Mouse (Mus musculus): ENCODE data around the gene 1700013G24Rik. TPM values are rescaled to one million over a fixed set of nuclear protein-coding genes. Genes with fewer than 3 reads are reported as not detected.

The 1700013G24Rik gene
- polyA plus RNA-seq, 1 experiment from 2014 or later, result not detected

- no peaks in the 10 kb centered on the region for H3K36me3 ChIP-seq (ENCODE audit: control insufficient read depth, insufficient read depth, low read length)
- peaks cover 17% of the 10 kb centered on the region for H3K4me1 ChIP-seq (ENCODE audit: control insufficient read depth, insufficient read depth, low read length)
- no peak overlapping the region for H3K27ac ChIP-seq (ENCODE audit: low read depth, low read length)
- H3K4me2 ChIP-seq, result no peak overlapping the region
- no peaks in the 10 kb centered on the region for H3K27me3 ChIP-seq (ENCODE audit: control insufficient read depth, insufficient read depth, low read length)
- H3K9ac ChIP-seq (ENCODE audit: low read depth, low read length), result peak overlapping the region; percentile 34; the same call in 1 of the 2 replicates
- WGBS (ENCODE audit: insufficient replicate concordance), result 47% methylated on average over 2 of the region's 2 CpGs
- no peaks in the 10 kb centered on the region for H3K9me3 ChIP-seq (replicated peaks; ENCODE audit: control insufficient read depth, low read length)
- no peak; the same call in 1 of the 2 replicates for ATAC-seq (replicated peaks; ENCODE audit: insufficient number of reproducible peaks, low FRiP score, low TSS enrichment)
- H3K4me3 ChIP-seq (ENCODE audit: low read depth, low read length), result no peak overlapping the region
Measured at GRCm38 (mm10) chr4:137449132-137449531, 4.0 kb upstream of the 1700013G24Rik start.

GRCm38 (mm10) chr4:137449715-137450114 lies 3.4 kb upstream of the 1700013G24Rik start:
- WGBS (ENCODE audit: insufficient replicate concordance), result 62% methylated on average over 10 of the region's 10 CpGs
- no peak for ATAC-seq (replicated peaks; ENCODE audit: insufficient number of reproducible peaks, low FRiP score, low TSS enrichment)
- no peak overlapping the region for H3K9ac ChIP-seq (ENCODE audit: low read depth, low read length)
- H3K4me2 ChIP-seq, result no peak overlapping the region
- H3K27ac ChIP-seq (ENCODE audit: low read depth, low read length), result no peak overlapping the region
- no peak overlapping the region for H3K4me3 ChIP-seq (ENCODE audit: low read depth, low read length)
- no peaks in the 10 kb centered on the region for H3K9me3 ChIP-seq (replicated peaks; ENCODE audit: control insufficient read depth, low read length)
- H3K4me1 ChIP-seq (ENCODE audit: control insufficient read depth, insufficient read depth, low read length), result peaks cover 18% of the 10 kb centered on the region
- H3K36me3 ChIP-seq (ENCODE audit: control insufficient read depth, insufficient read depth, low read length), result no peaks in the 10 kb centered on the region
- no peaks in the 10 kb centered on the region for H3K27me3 ChIP-seq (ENCODE audit: control insufficient read depth, insufficient read depth, low read length)

- H3K4me3 ChIP-seq (ENCODE audit: low read depth, low read length), result no peak overlapping the region
- H3K9ac ChIP-seq (ENCODE audit: low read depth, low read length), result no peak overlapping the region
- no peaks in the 10 kb centered on the region for H3K27me3 ChIP-seq (ENCODE audit: control insufficient read depth, insufficient read depth, low read length)
- 87% methylated on average over 6 of the region's 6 CpGs for WGBS (ENCODE audit: insufficient replicate concordance)
- H3K9me3 ChIP-seq (replicated peaks; ENCODE audit: control insufficient read depth, low read length), result no peaks in the 10 kb centered on the region
- H3K36me3 ChIP-seq (ENCODE audit: control insufficient read depth, insufficient read depth, low read length), result no peaks in the 10 kb centered on the region
- no peak for ATAC-seq (replicated peaks; ENCODE audit: insufficient number of reproducible peaks, low FRiP score, low TSS enrichment)
- H3K4me2 ChIP-seq, result no peak overlapping the region
- peaks cover 20% of the 10 kb centered on the region for H3K4me1 ChIP-seq (ENCODE audit: control insufficient read depth, insufficient read depth, low read length)
- no peak overlapping the region for H3K27ac ChIP-seq (ENCODE audit: low read depth, low read length)
Measured at GRCm38 (mm10) chr4:137452190-137452589, 894 bp upstream of the 1700013G24Rik start.

GRCm38 (mm10) chr4:137454582-137454981 lies 1.5 kb downstream of the 1700013G24Rik start:
- Histone ChIP-seq H3K9ac (ENCODE audit: low read depth, low read length) (no peak overlapping the region), H3K27me3 (ENCODE audit: control insufficient read depth, insufficient read depth, low read length) (no peaks in the 10 kb centered on the region), H3K4me2 (no peak overlapping the region), H3K27ac (ENCODE audit: low read depth, low read length) (no peak overlapping the region), H3K9me3 (replicated peaks; ENCODE audit: control insufficient read depth, low read length) (no peaks in the 10 kb centered on the region), H3K4me3 (ENCODE audit: low read depth, low read length) (no peak overlapping the region), H3K4me1 (ENCODE audit: control insufficient read depth, insufficient read depth, low read length) (peaks cover 7% of the 10 kb centered on the region; the same call in 1 of the 2 replicates), H3K36me3 (ENCODE audit: control insufficient read depth, insufficient read depth, low read length) (no peaks in the 10 kb centered on the region)
- ATAC-seq (replicated peaks; ENCODE audit: insufficient number of reproducible peaks, low FRiP score, low TSS enrichment), result no peak
- 77% methylated on average over 14 of the region's 14 CpGs for WGBS (ENCODE audit: insufficient replicate concordance)

- Histone ChIP-seq H3K4me3 (ENCODE audit: low read depth, low read length) (no peak overlapping the region), H3K4me2 (no peak overlapping the region), H3K4me1 (ENCODE audit: control insufficient read depth, insufficient read depth, low read length) (peaks cover 13% of the 10 kb centered on the region), H3K27ac (ENCODE audit: low read depth, low read length) (no peak overlapping the region), H3K27me3 (ENCODE audit: control insufficient read depth, insufficient read depth, low read length) (no peaks in the 10 kb centered on the region), H3K9ac (ENCODE audit: low read depth, low read length) (no peak overlapping the region), H3K36me3 (ENCODE audit: control insufficient read depth, insufficient read depth, low read length) (no peaks in the 10 kb centered on the region), H3K9me3 (replicated peaks; ENCODE audit: control insufficient read depth, low read length) (no peaks in the 10 kb centered on the region)
- WGBS (ENCODE audit: insufficient replicate concordance), result 82% methylated on average over 12 of the region's 12 CpGs
- no peak for ATAC-seq (replicated peaks; ENCODE audit: insufficient number of reproducible peaks, low FRiP score, low TSS enrichment)
Measured at GRCm38 (mm10) chr4:137456581-137456980, 3.5 kb downstream of the 1700013G24Rik start.

- H3K27me3 ChIP-seq (ENCODE audit: control insufficient read depth, insufficient read depth, low read length), result no peaks in the 10 kb centered on the region
- H3K4me1 ChIP-seq (ENCODE audit: control insufficient read depth, insufficient read depth, low read length), result peaks cover 15% of the 10 kb centered on the region
- H3K9ac ChIP-seq (ENCODE audit: low read depth, low read length), result no peak overlapping the region
- WGBS (ENCODE audit: insufficient replicate concordance), result 28% methylated on average over 4 of the region's 4 CpGs
- no peaks in the 10 kb centered on the region for H3K36me3 ChIP-seq (ENCODE audit: control insufficient read depth, insufficient read depth, low read length)
- no peak for ATAC-seq (replicated peaks; ENCODE audit: insufficient number of reproducible peaks, low FRiP score, low TSS enrichment)
- no peak overlapping the region for H3K4me3 ChIP-seq (ENCODE audit: low read depth, low read length)
- no peak overlapping the region for H3K27ac ChIP-seq (ENCODE audit: low read depth, low read length)
- no peak overlapping the region for H3K4me2 ChIP-seq
- H3K9me3 ChIP-seq (replicated peaks; ENCODE audit: control insufficient read depth, low read length), result no peaks in the 10 kb centered on the region
Measured at GRCm38 (mm10) chr4:137457292-137457691, 4.2 kb downstream of the 1700013G24Rik start.

- Histone ChIP-seq H3K27ac (ENCODE audit: low read depth, low read length) (no peak overlapping the region), H3K9me3 (replicated peaks; ENCODE audit: control insufficient read depth, low read length) (no peaks in the 10 kb centered on the region), H3K4me3 (ENCODE audit: low read depth, low read length) (no peak overlapping the region), H3K4me1 (ENCODE audit: control insufficient read depth, insufficient read depth, low read length) (peaks cover 15% of the 10 kb centered on the region), H3K36me3 (ENCODE audit: control insufficient read depth, insufficient read depth, low read length) (no peaks in the 10 kb centered on the region), H3K9ac (ENCODE audit: low read depth, low read length) (no peak overlapping the region), H3K4me2 (no peak overlapping the region), H3K27me3 (ENCODE audit: control insufficient read depth, insufficient read depth, low read length) (no peaks in the 10 kb centered on the region)
- 83% methylated on average over 9 of the region's 9 CpGs for WGBS (ENCODE audit: insufficient replicate concordance)
- ATAC-seq (replicated peaks; ENCODE audit: insufficient number of reproducible peaks, low FRiP score, low TSS enrichment), result no peak
Measured at GRCm38 (mm10) chr4:137458310-137458709, 5.2 kb downstream of the 1700013G24Rik start.

GRCm38 (mm10) chr4:137458861-137459260 lies 5.8 kb downstream of the 1700013G24Rik start:
- H3K4me3 ChIP-seq (ENCODE audit: low read depth, low read length), result no peak overlapping the region
- H3K9ac ChIP-seq (ENCODE audit: low read depth, low read length), result no peak overlapping the region
- no peak overlapping the region for H3K4me2 ChIP-seq
- peaks cover 15% of the 10 kb centered on the region for H3K4me1 ChIP-seq (ENCODE audit: control insufficient read depth, insufficient read depth, low read length)
- no peak overlapping the region for H3K27ac ChIP-seq (ENCODE audit: low read depth, low read length)
- ATAC-seq (replicated peaks; ENCODE audit: insufficient number of reproducible peaks, low FRiP score, low TSS enrichment), result no peak
- 48% methylated on average over 5 of the region's 5 CpGs for WGBS (ENCODE audit: insufficient replicate concordance)
- no peaks in the 10 kb centered on the region for H3K27me3 ChIP-seq (ENCODE audit: control insufficient read depth, insufficient read depth, low read length)
- no peaks in the 10 kb centered on the region for H3K9me3 ChIP-seq (replicated peaks; ENCODE audit: control insufficient read depth, low read length)
- no peaks in the 10 kb centered on the region for H3K36me3 ChIP-seq (ENCODE audit: control insufficient read depth, insufficient read depth, low read length)

- Histone ChIP-seq H3K4me2 (no peak overlapping the region), H3K4me3 (ENCODE audit: low read depth, low read length) (no peak overlapping the region), H3K4me1 (ENCODE audit: control insufficient read depth, insufficient read depth, low read length) (peaks cover 17% of the 10 kb centered on the region), H3K36me3 (ENCODE audit: control insufficient read depth, insufficient read depth, low read length) (no peaks in the 10 kb centered on the region), H3K9ac (ENCODE audit: low read depth, low read length) (no peak overlapping the region), H3K27ac (ENCODE audit: low read depth, low read length) (peak overlapping the region; percentile 46), H3K27me3 (ENCODE audit: control insufficient read depth, insufficient read depth, low read length) (no peaks in the 10 kb centered on the region), H3K9me3 (replicated peaks; ENCODE audit: control insufficient read depth, low read length) (no peaks in the 10 kb centered on the region)
- no peak for ATAC-seq (replicated peaks; ENCODE audit: insufficient number of reproducible peaks, low FRiP score, low TSS enrichment)
- 63% methylated on average over 14 of the region's 14 CpGs for WGBS (ENCODE audit: insufficient replicate concordance)
Measured at GRCm38 (mm10) chr4:137460676-137461075, 7.6 kb downstream of the 1700013G24Rik start.

Measured in heart, embryonic 11.5 days (tissue).